Mouse (Mus musculus) layer of hippocampus, adult 6 months (tissue): Measurements from ENCODE around the gene Ttll2. TPM values are rescaled to one million over a fixed set of nuclear protein-coding genes. Genes with fewer than 3 reads are reported as not detected.

Source experiments
- long read RNA-seq, 2 experiments: library from polyadenylated mRNA; unstranded; transcript quantifications; one replicate each; pipeline ENCODE4 v2.0.0; 2019 to 2020
- polyA plus RNA-seq: library from polyadenylated mRNA; unstranded; fragments of <200 nt; fragmentation: Nextera tagmentation; gene quantifications from 2 replicates; pipeline ENCODE4 v1.2.3, GENCODE M21; 2021

Ttll2 gene
- polyA plus RNA-seq = not detected in 2 replicates
- long read RNA-seq, experiment 1 = 0 reads
- long read RNA-seq, experiment 2 = 0 reads

GRCm38 (mm10) chr17:7352596-7352995 is at the start of gene Ttll2:
Ttll2 (minus strand) TSS chr17:7352696.

GRCm38 (mm10) chr17:7385364-7385763 is 32.9 kb upstream of the Ttll2 start, which contains the start of gene Unc93a2:
Unc93a2 (minus strand) TSS chr17:7385464.

GRCm38 (mm10) chr17:7371879-7372278 is 19.4 kb upstream of the Ttll2 start, which contains the start of gene Gm49630:
Gm49630 (minus strand) TSS chr17:7371979.

GRCm38 (mm10) chr17:7324346-7324745 is 28.1 kb downstream of the Ttll2 start, which contains the start of gene Tcp10a:
Tcp10a (plus strand) TSS chr17:7324646.

Other genes with a start within 250 kb of the Ttll2 start
- gene Rps6ka2, start 182.6 kb downstream of the Ttll2 start, polyA plus RNA-seq = 12.7 and 12.9 TPM in 2 replicates
- gene Tcp10a, start 28.1 kb downstream of the Ttll2 start, polyA plus RNA-seq = not detected in 2 replicates
- not detected in 2 replicates for gene Gm49630, start 19.3 kb upstream of the Ttll2 start, polyA plus RNA-seq
- not detected in 2 replicates for gene Unc93a2, start 32.8 kb upstream of the Ttll2 start, polyA plus RNA-seq